Mouse (Mus musculus) macrophage (primary cell): ENCODE results near the gene Aebp1. TPM values are rescaled to one million over a fixed set of nuclear protein-coding genes. Genes with fewer than 3 reads are reported as not detected.

ENCODE experiments used
- H3K27ac ChIP-seq: fragments of 350-480 bp; formaldehyde crosslinking; 2 replicates; pipeline ENCODE4 v1.9.0; 2021
- H3K36me3 ChIP-seq: fragments of 350-480 bp; formaldehyde crosslinking; 2 replicates; pipeline ENCODE4 v1.9.0; 2021; ENCODE audit errors: inconsistent target
- H3K4me3 ChIP-seq: fragments of 350-480 bp; formaldehyde crosslinking; 2 replicates; pipeline ENCODE4 v1.9.0; 2021; ENCODE audit errors: inconsistent target
- H3K79me2 ChIP-seq: fragments of 350-480 bp; formaldehyde crosslinking; 2 replicates; pipeline ENCODE4 v1.9.0; 2021; ENCODE audit errors: inconsistent target
- WGBS: methylation state at CpG from one replicate; pipeline ENCODE4 v1.1.7; 2026; ENCODE audit warnings: inconsistent platforms; ENCODE audit not compliant: missing documents; 5-methylcytosine and 5-hydroxymethylcytosine counted together
- polyA plus RNA-seq: library from polyadenylated mRNA; stranded (reverse); fragments of 250-400 nt; gene quantifications from 3 replicates; pipeline ENCODE4 v1.2.4, GENCODE M21; 2018; ENCODE audit warnings: inconsistent platforms
- total RNA-seq, 78 experiments: library from RNA; depleted of rRNA; stranded (reverse); fragments of 250-400 nt; gene quantifications; 1 replicate in 9 of 78; 2 replicates in 24 of 78; 3 replicates in 43 of 78; 4 replicates in 2 of 78; pipeline ENCODE4 v1.2.4; 2018; ENCODE audit warnings: inconsistent platforms in 56 of 78

Aebp1 gene
- 10 to 100 TPM in 1 of 26 experiments, 1 to 10 TPM in 3, under 1 TPM in 8, not detected in 14; 0.27 to 31.0 (median 0.64) TPM for total RNA-seq (2018; cell fraction: chromatin; rRNA removed)
- total RNA-seq (2018; cell fraction: cytosol; rRNA removed), result under 1 TPM in 24 of 26 experiments, not detected in 2; 0.04 to 0.55 (median 0.10) TPM
- 1 to 10 TPM in 1 of 26 experiments, under 1 TPM in 13, not detected in 12; 0.12 to 6.4 (median 0.37) TPM for total RNA-seq (2018; cell fraction: nucleus; rRNA removed)
- polyA plus RNA-seq, result 0.19 to 0.37 TPM in 2 of 3 replicates, not detected in the other

- Histone ChIP-seq H3K79me2 (no peaks in the 10 kb centered on the region), H3K4me3 (no peak within 1 kb of the TSS)
- 6% methylated on average over 43 of the region's 59 CpGs for WGBS
Observed at GRCm38 (mm10) chr11:5861678-5862393, at the start of gene Aebp1. Gene Aebp1, plus strand, starts transcription at chr11:5861947.

GRCm38 (mm10) chr11:5813381-5813780 is 48.4 kb upstream of the Aebp1 start:
- 91% methylated on average over 9 of the region's 10 CpGs for WGBS
- Histone ChIP-seq H3K27ac (no peak overlapping the region), H3K4me3 (no peak overlapping the region), H3K36me3 (no peaks in the 10 kb centered on the region), H3K79me2 (no peaks in the 10 kb centered on the region)

More at GRCm38 (mm10) chr11:5861678-5862393, at the start of gene Aebp1:
- Histone ChIP-seq H3K36me3 (no peaks in the 10 kb centered on the region), H3K27ac (no peak within 1 kb of the TSS)

GRCm38 (mm10) chr11:5819223-5819622 is 42.5 kb upstream of the Aebp1 start:
- no peaks in the 10 kb centered on the region for H3K36me3 ChIP-seq
- WGBS, result 79% methylated on average over 2 of the region's 2 CpGs
- H3K4me3 ChIP-seq, result no peak overlapping the region
- no peak overlapping the region for H3K27ac ChIP-seq
- no peaks in the 10 kb centered on the region for H3K79me2 ChIP-seq

GRCm38 (mm10) chr11:5825432-5825831 is 36.3 kb upstream of the Aebp1 start:
- H3K27ac ChIP-seq, result no peak overlapping the region
- H3K79me2 ChIP-seq, result no peaks in the 10 kb centered on the region
- H3K36me3 ChIP-seq, result peaks cover 20% of the 10 kb centered on the region; the same call in 1 of the 2 replicates
- no peak overlapping the region for H3K4me3 ChIP-seq

GRCm38 (mm10) chr11:5827931-5828330 is 33.8 kb upstream of the Aebp1 start:
- Histone ChIP-seq H3K79me2 (no peaks in the 10 kb centered on the region), H3K27ac (no peak overlapping the region), H3K4me3 (no peak overlapping the region), H3K36me3 (peaks cover 40% of the 10 kb centered on the region; the same call in 1 of the 2 replicates)
- WGBS, result 95% methylated on average over 5 of the region's 5 CpGs

GRCm38 (mm10) chr11:5828509-5829191 is 33.1 kb upstream of the Aebp1 start:
- 71% methylated on average over 11 of the region's 11 CpGs for WGBS
- Histone ChIP-seq H3K79me2 (no peaks in the 10 kb centered on the region), H3K27ac (no peak overlapping the region), H3K4me3 (no peak overlapping the region), H3K36me3 (peaks cover 42% of the 10 kb centered on the region; the same call in 1 of the 2 replicates)

- Histone ChIP-seq H3K36me3 (peaks cover 49% of the 10 kb centered on the region; the same call in 1 of the 2 replicates), H3K27ac (no peak overlapping the region)
- 41% methylated on average over 12 of the region's 12 CpGs for WGBS
Observed at GRCm38 (mm10) chr11:5829327-5829726, 32.4 kb upstream of the Aebp1 start.

GRCm38 (mm10) chr11:5834506-5834905 is 27.2 kb upstream of the Aebp1 start:
- WGBS, result 91% methylated on average over 9 of the region's 9 CpGs
- Histone ChIP-seq H3K27ac (no peak overlapping the region), H3K36me3 (peaks cover 35% of the 10 kb centered on the region; the same call in 1 of the 2 replicates), H3K4me3 (no peak overlapping the region), H3K79me2 (no peaks in the 10 kb centered on the region)

More at GRCm38 (mm10) chr11:5829327-5829726, 32.4 kb upstream of the Aebp1 start:
- no peaks in the 10 kb centered on the region for H3K79me2 ChIP-seq
- no peak overlapping the region for H3K4me3 ChIP-seq

- WGBS, result 63% methylated on average over 7 of the region's 7 CpGs
- Histone ChIP-seq H3K79me2 (no peaks in the 10 kb centered on the region), H3K36me3 (peaks cover 34% of the 10 kb centered on the region; the same call in 1 of the 2 replicates), H3K4me3 (no peak overlapping the region), H3K27ac (no peak overlapping the region)
Observed at GRCm38 (mm10) chr11:5835057-5835456, 26.7 kb upstream of the Aebp1 start.

GRCm38 (mm10) chr11:5836126-5836525 is 25.6 kb upstream of the Aebp1 start:
- Histone ChIP-seq H3K27ac (no peak overlapping the region), H3K79me2 (no peaks in the 10 kb centered on the region), H3K36me3 (peaks cover 29% of the 10 kb centered on the region; the same call in 1 of the 2 replicates), H3K4me3 (no peak overlapping the region)
- 100% methylated on average over 1 of the region's 1 CpGs for WGBS

GRCm38 (mm10) chr11:5837251-5838246 is 24.2 kb upstream of the Aebp1 start, which contains the start of gene Polm:
Gene Polm, minus strand, starts transcription at chr11:5838016.
- Histone ChIP-seq H3K4me3 (peak within 1 kb of the TSS; percentile 50), H3K27ac (peak within 1 kb of the TSS; percentile 57), H3K79me2 (no peaks in the 10 kb centered on the region), H3K36me3 (peaks cover 18% of the 10 kb centered on the region; the same call in 1 of the 2 replicates)
- under 1% methylated on average over 63 of the region's 63 CpGs for WGBS

- Histone ChIP-seq H3K4me3 (no peak overlapping the region), H3K27ac (no peak overlapping the region), H3K79me2 (no peaks in the 10 kb centered on the region), H3K36me3 (no peaks in the 10 kb centered on the region)
- 96% methylated on average over 7 of the region's 7 CpGs for WGBS
Observed at GRCm38 (mm10) chr11:5840346-5840745, 21.4 kb upstream of the Aebp1 start.

GRCm38 (mm10) chr11:5841751-5842150 is 20.0 kb upstream of the Aebp1 start:
- no peaks in the 10 kb centered on the region for H3K79me2 ChIP-seq
- H3K27ac ChIP-seq, result no peak overlapping the region
- H3K4me3 ChIP-seq, result no peak overlapping the region
- H3K36me3 ChIP-seq, result no peaks in the 10 kb centered on the region
- 93% methylated on average over 2 of the region's 2 CpGs for WGBS

- WGBS, result 91% methylated on average over 3 of the region's 3 CpGs
- no peaks in the 10 kb centered on the region for H3K79me2 ChIP-seq
- H3K36me3 ChIP-seq, result no peaks in the 10 kb centered on the region
- H3K27ac ChIP-seq, result no peak overlapping the region
- H3K4me3 ChIP-seq, result no peak overlapping the region
Observed at GRCm38 (mm10) chr11:5843131-5843530, 18.6 kb upstream of the Aebp1 start.
